Mouse (Mus musculus) kidney, embryonic 15.5 days (tissue): Measurements from ENCODE around the gene Zfp68. TPM values are rescaled to one million over a fixed set of nuclear protein-coding genes. Genes with fewer than 3 reads are reported as not detected.
"Not testable (repeated sequence)": the region's sequence is repeated elsewhere in the genome, so short reads cannot be mapped to it uniquely, and the experiment has no call there.

Experiments
- ATAC-seq: fragments of 200-750 bp; cut with Nextera tagmentation; replicated peaks from 2 replicates; pipeline ENCODE4 v1.8.0; 2017; ENCODE audit warnings: moderate TSS enrichment; ENCODE audit not compliant: low FRiP score
- H3K27ac ChIP-seq: fragments of 300-500 bp; sonication (generic); 2 replicates; pipeline ENCODE4 v1.5.1; 2015; ENCODE audit warnings: mild to moderate bottlenecking, inconsistent platforms
- H3K27me3 ChIP-seq: fragments of 300-500 bp; sonication (generic); 2 replicates; pipeline ENCODE4 v1.6.1; 2015; ENCODE audit warnings: inconsistent platforms
- H3K36me3 ChIP-seq: fragments of 300-500 bp; sonication (generic); 2 replicates; pipeline ENCODE4 v1.6.1; 2015; ENCODE audit warnings: inconsistent platforms
- H3K4me1 ChIP-seq: fragments of 300-500 bp; sonication (generic); 2 replicates; pipeline ENCODE4 v1.6.1; 2015; ENCODE audit warnings: inconsistent platforms
- H3K4me2 ChIP-seq: fragments of 300-500 bp; sonication (generic); 2 replicates; pipeline ENCODE4 v1.6.1; 2015; ENCODE audit warnings: moderate library complexity, mild to moderate bottlenecking, inconsistent platforms
- H3K4me3 ChIP-seq: fragments of 300-500 bp; sonication (generic); replicated peaks from 2 replicates; pipeline ENCODE4 v1.5.1; 2015; ENCODE audit warnings: mild to moderate bottlenecking, inconsistent platforms
- H3K9ac ChIP-seq: fragments of 300-500 bp; sonication (generic); 2 replicates; pipeline ENCODE4 v1.6.1; 2015; ENCODE audit warnings: mild to moderate bottlenecking, inconsistent platforms
- H3K9me3 ChIP-seq: fragments of 300-500 bp; sonication (generic); replicated peaks from 2 replicates; pipeline ENCODE4 v1.6.1; 2016; ENCODE audit warnings: inconsistent platforms
- WGBS: fragments of 180-500 bp; shearing (Covaris S2); methylation state at CpG from one replicate; pipeline ENCODE4 v1.1.7; 2015; ENCODE audit warnings: mixed read lengths; 5-methylcytosine and 5-hydroxymethylcytosine counted together
- microRNA-seq: library from miRNA; unstranded; fragments of <30 nt; microRNA quantifications from one replicate; pipeline ENCODE4, GENCODE M21; 2016
- polyA plus RNA-seq: library from polyadenylated mRNA; unstranded; fragments of >200 nt; fragmentation: Nextera tagmentation; extraction: Ambion mirVana; gene quantifications from 2 replicates; pipeline ENCODE4 v1.2.1, GENCODE M21; 2015

The Zfp68 gene
- polyA plus RNA-seq, 1 experiment from 2014 or later, result 61.5 TPM

DNA sequence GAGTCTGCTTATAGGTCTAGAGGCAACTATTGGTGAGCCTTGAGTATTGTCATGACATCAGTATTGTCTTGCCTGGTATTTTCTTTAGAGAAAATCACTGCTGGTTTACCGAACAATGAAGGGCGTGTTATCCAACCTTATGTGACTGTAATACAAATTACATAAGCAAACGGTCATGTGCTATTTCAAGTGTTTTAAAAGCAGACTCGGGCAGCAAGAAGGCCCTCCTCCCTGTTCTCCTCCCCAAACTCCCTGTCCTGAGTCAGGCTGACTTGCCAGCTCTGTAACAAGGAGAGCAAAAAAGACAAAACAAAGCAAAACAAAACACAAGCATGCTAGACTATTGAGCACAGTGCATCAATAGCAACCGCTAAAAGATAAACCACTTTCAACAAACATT is 1.3 kb upstream of the Zfp68 start:
- Histone ChIP-seq H3K9ac (no peak overlapping the region), H3K36me3 (peaks cover 27% of the 10 kb centered on the region), H3K4me1 (peaks cover 27% of the 10 kb centered on the region), H3K4me2 (no peak overlapping the region), H3K27ac (0 out of 2 replicates have a peak overlapping the region, but pooled peaks have one; percentile 22), H3K27me3 (no peaks in the 10 kb centered on the region), H3K9me3 (peaks cover 13% of the 10 kb centered on the region), H3K4me3 (no peak overlapping the region)
- no peak for ATAC-seq
- 84% methylated on average over 5 of the region's 5 CpGs for WGBS

- Histone ChIP-seq H3K4me2 (peak overlapping the region; percentile 49), H3K27me3 (no peaks in the 10 kb centered on the region), H3K9ac (no peak overlapping the region), H3K4me3 (peak overlapping the region; percentile 86), H3K4me1 (peaks cover 11% of the 10 kb centered on the region), H3K36me3 (peaks cover 52% of the 10 kb centered on the region), H3K9me3 (peaks cover 36% of the 10 kb centered on the region), H3K27ac (no peak overlapping the region)
- WGBS, result 97% methylated on average over 1 of the region's 1 CpGs
- no peak for ATAC-seq
These were observed 1.2 kb downstream of the Zfp68 start for GRCm38 (mm10) chr5:138618353-138618752.

DNA sequence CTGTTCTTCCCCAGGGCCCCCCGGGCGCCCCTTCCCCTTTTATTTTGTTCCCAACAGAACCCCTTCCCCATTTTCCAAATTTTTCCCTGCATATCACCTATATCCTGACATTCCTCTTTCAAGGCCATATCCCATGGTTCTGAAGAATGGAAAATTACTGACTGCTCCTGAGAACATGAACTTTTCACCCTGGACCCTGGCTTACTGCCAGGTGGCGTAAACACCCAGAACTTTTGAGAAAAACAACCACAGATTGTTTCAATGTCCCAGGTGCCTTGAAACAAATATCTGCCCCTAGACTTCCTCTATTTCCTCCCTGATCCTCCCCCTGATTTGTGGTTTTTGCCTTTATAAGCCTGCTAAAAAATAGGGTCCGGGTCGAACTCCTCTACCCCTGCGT is 32.2 kb downstream of the Zfp68 start:
- H3K36me3 ChIP-seq, result no peaks in the 10 kb centered on the region
- no peak overlapping the region for H3K27ac ChIP-seq
- H3K27me3 ChIP-seq, result no peaks in the 10 kb centered on the region
- H3K4me1 ChIP-seq, result no peaks in the 10 kb centered on the region
- H3K9me3 ChIP-seq, result peaks cover 13% of the 10 kb centered on the region
- H3K4me2 ChIP-seq, result no peak overlapping the region
- H3K9ac ChIP-seq, result no peak overlapping the region
- WGBS, result 89% methylated on average over 6 of the region's 6 CpGs
- H3K4me3 ChIP-seq, result no peak overlapping the region
- ATAC-seq, result no peak

DNA sequence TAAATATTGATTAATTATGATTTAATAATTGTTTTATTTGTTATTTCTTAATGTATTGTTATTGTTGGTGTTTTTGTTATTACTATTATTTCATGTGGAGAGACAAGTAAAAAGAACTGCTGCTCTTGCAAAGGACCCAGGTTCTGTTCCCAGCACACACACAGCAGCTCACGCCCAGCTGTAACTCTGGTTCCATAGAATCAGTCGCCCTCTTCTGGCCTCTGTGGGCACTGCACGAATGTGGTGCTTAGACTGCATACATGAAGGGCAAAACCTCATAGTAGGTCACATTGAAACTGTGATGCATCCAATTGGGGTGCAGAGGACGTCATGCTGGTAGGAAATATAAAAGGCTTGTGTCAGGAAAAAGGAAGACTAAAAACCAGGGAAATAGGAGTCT is 47.9 kb downstream of the Zfp68 start:
- WGBS, result 51% methylated on average over 4 of the region's 4 CpGs
- Histone ChIP-seq H3K4me3 (no peak overlapping the region), H3K27ac (no peak overlapping the region), H3K9ac (no peak overlapping the region), H3K4me1 (no peaks in the 10 kb centered on the region), H3K9me3 (no peaks in the 10 kb centered on the region), H3K27me3 (no peaks in the 10 kb centered on the region), H3K4me2 (no peak overlapping the region), H3K36me3 (no peaks in the 10 kb centered on the region)
- no peak for ATAC-seq

GRCm38 (mm10) chr5:138564612-138565011 is 54.9 kb downstream of the Zfp68 start, which contains the start of gene 1700123K08Rik:
Gene 1700123K08Rik (minus strand): TSS chr5:138564712.
- not testable (repeated sequence) for H3K4me3 ChIP-seq, H3K9ac ChIP-seq, H3K27me3 ChIP-seq, H3K9me3 ChIP-seq, H3K4me2 ChIP-seq, H3K4me1 ChIP-seq, H3K27ac ChIP-seq, ATAC-seq, H3K36me3 ChIP-seq
- 80% methylated on average over 2 of the region's 2 CpGs for WGBS

Small RNA genes within 50 kb of the gene (microRNA-seq; reads per million reads assigned to microRNA genes)
- not detected for gene Gm24082

Other genes starting within 250 kb of the Zfp68 start
- gene Zfp157, start 178.3 kb downstream of the Zfp68 start, polyA plus RNA-seq, result 38.1 TPM in 2 replicates
- not detected in 2 replicates for gene 1700123K08Rik, start 55.0 kb downstream of the Zfp68 start, polyA plus RNA-seq
- gene A430033K04Rik, start 3.1 kb upstream of the Zfp68 start, polyA plus RNA-seq, result 12.5 and 13.7 TPM in 2 replicates
- gene Fam20c, start 134.8 kb upstream of the Zfp68 start, polyA plus RNA-seq, result 19.8 and 19.9 TPM in 2 replicates
- gene Gm5294, start 200.3 kb upstream of the Zfp68 start, polyA plus RNA-seq, result not detected in 2 replicates